Mouse (Mus musculus): ENCODE results near the gene Rin3.

DNA sequence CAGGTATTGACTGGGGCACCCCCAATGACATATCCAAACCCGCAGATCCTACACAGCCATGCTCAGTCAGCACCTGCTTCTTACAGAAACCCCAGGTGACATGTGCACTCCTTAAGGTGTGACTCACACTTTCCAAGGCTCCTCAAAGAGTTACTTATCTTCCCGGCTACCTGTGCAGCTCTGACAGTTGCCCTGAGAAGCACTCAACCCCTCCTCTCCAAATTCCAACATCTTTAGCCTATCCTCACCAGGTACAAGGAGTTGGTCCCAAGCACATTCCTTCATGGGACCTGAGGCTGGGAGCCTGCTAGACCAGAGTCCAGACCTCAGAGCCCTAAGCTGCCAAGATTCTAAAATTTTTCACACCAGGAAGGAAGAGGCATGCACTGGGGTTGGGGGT lies 20.0 kb upstream of the Rin3 start:
- TF ChIP-seq EP300 (IDR thresholded peaks at IDR 0.05) (peak; percentile 90), CTCF (IDR thresholded peaks at IDR 0.05) (no peak)

Measured in lung, postnatal 0 days (tissue).